Mouse (Mus musculus) heart, postnatal 4 days (tissue): ENCODE data around the gene Plppr1. TPM values are rescaled to one million over a fixed set of nuclear protein-coding genes. Genes with fewer than 3 reads are reported as not detected.

Experiments used
- DNase-seq: peaks from one replicate; pipeline ENCODE4 v3.0.0; 2021
- total RNA-seq, 2 experiments: library from RNA; stranded (reverse); gene quantifications; 2 replicates each; pipeline ENCODE4 v1.2.3; 2021

Plppr1 gene
- total RNA-seq, result 1 to 10 TPM; 4.0 to 4.4 TPM

DNA sequence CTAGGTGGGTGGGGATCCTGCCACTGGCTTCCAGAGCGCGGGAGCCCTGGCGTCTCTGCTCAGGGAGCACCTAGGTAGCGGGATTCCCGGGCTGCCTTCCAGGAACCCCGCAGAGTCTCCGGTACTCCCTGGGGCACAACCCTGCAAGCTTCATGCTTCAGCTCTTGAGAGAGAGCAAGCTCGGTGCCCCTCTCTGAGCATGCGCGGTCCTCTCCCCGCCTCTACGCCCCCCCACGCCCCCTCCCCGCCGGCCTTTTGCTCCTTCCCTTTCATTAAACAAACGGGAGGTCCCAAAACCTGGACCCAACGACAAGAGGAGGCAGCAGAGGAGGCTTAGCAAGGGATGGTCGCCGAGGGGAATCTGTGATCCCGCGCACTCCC, at the start of gene Plppr1:
TSS of gene Plppr1 (plus strand) at position 253 of the 381 bp plus-strand sequence.
- DNase-seq, result peak; percentile 57

GRCm38 (mm10) chr4:49016701-49017100, 42.4 kb upstream of the Plppr1 start:
- no peak for DNase-seq

DNA sequence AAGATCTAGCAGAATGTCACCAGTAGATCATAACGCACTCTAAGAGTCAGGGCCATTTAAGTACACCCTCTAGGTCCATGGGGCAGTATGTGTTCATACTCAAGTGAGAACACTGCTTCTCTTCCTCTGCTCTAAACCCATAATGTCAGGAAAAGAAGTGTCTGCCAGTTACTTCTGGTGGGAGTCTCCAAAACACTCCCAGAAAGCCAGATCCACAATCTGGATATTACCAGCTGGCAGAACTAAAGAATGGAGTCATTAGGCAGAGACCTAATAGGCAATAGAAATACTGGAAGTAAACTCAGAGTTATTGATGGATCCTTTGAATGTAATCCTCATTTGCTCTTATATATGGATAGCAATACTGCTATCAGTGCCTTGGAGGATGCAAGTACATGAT, 35.9 kb upstream of the Plppr1 start:
- no peak for DNase-seq

DNA sequence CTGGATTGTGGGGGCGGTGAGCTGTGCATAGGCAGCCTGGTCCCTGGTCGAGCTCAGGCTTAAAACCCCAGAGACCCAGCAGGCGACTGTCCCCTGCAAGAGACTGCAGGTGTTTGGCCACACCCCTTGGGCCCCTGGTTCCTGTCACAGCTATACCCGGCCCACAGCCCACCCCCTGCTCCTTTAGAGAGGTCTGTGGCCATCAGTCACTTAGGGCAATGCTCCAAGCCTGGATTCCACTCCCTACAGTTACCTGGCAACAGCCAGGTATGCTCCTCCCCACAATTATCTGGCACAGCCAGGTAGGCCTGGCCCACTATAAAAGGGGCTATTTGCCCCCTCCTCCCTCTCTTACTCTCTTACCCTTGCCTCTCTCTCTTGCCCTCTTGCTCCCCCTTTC, 20.8 kb upstream of the Plppr1 start:
- DNase-seq, result no peak

GRCm38 (mm10) chr4:49039854-49040253, 19.2 kb upstream of the Plppr1 start:
- DNase-seq, result no peak

GRCm38 (mm10) chr4:49041655-49042054, 17.4 kb upstream of the Plppr1 start:
- peak; percentile 84 for DNase-seq

DNA sequence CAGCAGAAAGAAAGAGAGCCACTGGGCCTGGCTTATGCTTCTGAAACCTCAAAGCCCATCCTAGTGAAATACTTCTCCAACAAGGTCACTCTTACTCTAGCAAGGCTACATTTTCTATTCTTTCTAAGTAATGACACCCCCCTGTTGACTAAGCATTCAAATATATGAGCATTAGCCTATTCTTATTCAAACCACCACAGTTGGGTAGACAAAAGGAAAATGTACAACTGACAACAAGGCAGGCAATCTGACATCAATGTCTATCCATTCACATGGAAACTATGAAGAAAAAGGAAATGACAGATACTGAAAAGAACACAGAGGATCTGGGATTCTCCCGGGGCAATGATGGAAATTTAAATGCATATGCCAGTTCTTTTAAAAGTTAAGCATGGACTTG, 8.4 kb upstream of the Plppr1 start:
- no peak for DNase-seq

DNA sequence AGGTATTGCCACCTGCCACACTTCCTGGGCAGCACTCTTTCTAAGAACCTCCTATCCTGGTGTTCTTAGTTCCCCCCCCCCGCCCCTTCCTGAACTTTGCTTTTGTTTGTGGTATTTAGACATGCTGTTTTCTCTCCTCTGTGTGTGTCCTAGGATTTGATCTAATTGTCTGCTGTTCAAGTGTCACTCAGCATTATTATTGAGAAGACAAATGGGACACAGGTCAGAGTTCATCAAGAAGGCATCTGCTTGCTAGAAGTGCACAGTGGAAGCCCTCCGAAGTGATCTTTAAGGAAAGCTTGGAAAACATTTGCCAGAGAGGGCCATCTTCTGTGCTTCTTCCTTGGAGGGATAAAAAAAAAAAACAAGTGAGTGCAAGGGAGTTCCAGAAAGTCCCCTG, 1.2 kb upstream of the Plppr1 start:
- no peak for DNase-seq

DNA sequence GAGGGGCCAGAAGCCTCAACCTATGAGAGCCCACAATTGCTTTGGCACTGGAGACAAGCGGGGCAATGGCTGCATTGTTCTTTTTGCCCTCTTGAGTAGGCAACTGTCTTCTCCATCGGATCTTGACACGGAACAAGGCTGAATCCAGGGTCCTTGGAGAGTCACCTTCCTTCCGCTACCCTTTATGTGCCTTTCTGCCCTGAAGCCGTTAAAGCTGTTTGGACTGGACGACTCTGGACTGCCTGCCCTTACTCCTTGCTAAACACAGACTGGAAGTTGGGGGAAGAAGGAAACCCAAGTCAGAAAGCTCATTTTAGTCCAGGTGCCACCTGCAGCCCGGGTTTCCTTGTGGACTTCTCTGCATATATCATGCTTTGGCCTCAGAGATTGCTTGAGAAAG, 516 bp upstream of the Plppr1 start:
- DNase-seq, result no peak

DNA sequence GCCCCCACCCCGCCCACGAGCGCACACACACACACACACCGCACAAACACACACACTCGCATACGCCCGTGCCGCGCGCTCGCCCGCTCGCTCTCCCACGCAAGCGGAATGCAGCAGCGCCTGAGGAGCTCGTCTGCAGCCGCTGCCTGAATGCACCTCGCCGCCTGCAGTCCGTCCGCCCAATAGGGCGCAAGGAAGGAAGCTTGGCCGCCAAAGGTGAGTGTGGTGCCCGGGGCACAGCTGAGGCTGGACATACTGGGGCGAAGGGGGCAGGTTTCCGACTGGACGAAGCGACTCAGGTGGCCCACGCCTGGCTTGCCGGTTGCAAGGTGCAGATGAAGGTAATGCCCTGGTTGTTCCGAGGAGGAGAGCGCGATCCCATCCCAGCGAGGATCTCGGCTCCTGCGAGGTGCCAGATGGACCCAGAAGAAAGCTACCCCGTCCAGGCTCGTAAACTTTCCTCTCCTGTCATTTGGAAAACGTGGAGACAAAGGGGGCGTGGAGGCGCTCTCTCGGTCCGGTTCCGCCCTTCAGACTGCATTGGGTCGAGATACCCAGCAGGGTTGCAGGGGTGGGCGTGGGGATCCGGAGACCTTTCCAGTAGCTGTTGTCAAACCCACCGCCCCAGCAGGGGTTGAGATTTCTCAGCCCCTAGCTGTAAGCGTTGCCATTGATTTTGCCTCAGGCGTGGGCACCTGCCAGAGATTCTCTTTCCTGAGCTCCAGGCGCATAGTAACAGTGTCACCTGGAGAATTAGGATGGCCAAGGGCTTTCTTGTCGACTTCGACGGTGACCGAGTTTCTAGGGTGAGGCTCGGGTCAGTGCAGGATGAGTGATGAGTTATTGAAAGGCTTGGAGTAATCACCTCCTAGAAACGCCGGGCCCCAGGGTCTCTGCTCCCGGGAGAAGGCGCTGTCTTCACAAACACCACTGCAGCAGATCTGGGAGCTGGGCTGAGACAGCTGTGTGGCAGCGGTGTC, 619 bp downstream of the Plppr1 start:
- peak; percentile 46 for DNase-seq

GRCm38 (mm10) chr4:49069471-49069870, 10.4 kb downstream of the Plppr1 start:
- DNase-seq, result no peak

GRCm38 (mm10) chr4:49072886-49073285, 13.8 kb downstream of the Plppr1 start:
- peak; percentile 90 for DNase-seq

- DNase-seq, result no peak
Measured at GRCm38 (mm10) chr4:49075881-49076280, 16.8 kb downstream of the Plppr1 start.

- DNase-seq, result no peak
Measured at GRCm38 (mm10) chr4:49079399-49079798, 20.3 kb downstream of the Plppr1 start.

DNA sequence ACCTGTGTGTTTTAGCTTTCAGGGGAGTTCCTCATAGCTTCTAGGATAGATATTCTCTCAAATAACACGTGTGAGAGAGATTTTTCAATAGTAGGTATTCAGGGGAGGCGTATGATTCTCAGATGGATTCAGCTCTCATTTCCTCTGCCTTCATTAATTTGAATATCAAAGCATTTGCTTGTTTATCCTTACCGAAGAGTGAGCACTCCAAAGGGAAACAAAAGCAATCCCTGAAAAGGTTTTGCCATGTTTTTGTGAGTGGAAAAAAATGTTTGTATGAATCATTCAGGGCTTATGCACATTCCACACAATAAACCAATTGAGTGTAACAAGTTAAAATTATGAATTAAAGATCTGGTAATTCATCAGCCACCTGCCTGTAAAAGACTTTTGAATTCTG, 29.1 kb downstream of the Plppr1 start:
- DNase-seq, result no peak

DNA sequence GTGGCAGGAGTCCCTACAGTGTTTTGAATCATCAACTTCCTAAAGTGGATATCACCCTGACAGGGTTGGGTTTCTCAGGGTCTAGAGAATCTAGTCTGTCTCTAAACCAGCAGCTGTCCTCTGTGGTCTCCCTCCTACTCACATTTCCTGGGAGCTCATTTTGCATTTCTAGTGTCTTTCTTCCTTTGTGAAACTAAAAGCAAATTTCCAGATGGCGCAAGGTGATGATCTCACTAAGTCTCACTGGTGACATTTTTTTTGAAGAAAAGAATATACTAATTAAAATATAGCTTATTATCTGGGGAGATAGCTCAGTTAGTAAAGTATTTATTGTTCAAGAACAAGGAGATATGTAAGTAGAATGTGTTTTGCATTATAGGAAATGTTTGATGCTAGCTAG, 31.4 kb downstream of the Plppr1 start:
- DNase-seq, result no peak

DNA sequence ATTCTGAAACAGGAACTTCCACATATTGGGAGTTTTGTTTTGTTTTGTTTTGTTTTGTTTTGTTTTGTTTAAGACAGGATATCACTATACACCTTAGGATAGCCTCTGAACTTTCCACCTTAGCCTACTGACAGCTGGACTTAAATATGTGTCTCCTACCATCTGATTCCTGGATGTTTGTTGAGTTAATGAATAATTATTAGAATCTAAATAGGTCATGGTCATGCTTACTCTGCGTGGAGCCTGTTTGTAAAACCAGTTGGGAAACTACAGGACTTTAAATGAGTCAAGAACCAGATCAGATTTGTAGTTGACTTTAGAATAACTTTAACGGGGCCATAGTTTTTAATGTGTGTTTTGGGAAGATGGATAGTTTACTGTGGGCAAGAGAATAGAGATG, 40.4 kb downstream of the Plppr1 start:
- DNase-seq, result no peak

GRCm38 (mm10) chr4:49101934-49102768, 43.1 kb downstream of the Plppr1 start:
- DNase-seq, result no peak

- no peak for DNase-seq
Measured at GRCm38 (mm10) chr4:49102769-49103193, 43.7 kb downstream of the Plppr1 start.

GRCm38 (mm10) chr4:49104860-49105259, 45.8 kb downstream of the Plppr1 start:
- no peak for DNase-seq

GRCm38 (mm10) chr4:49107895-49108294, 48.8 kb downstream of the Plppr1 start:
- DNase-seq, result no peak

DNA sequence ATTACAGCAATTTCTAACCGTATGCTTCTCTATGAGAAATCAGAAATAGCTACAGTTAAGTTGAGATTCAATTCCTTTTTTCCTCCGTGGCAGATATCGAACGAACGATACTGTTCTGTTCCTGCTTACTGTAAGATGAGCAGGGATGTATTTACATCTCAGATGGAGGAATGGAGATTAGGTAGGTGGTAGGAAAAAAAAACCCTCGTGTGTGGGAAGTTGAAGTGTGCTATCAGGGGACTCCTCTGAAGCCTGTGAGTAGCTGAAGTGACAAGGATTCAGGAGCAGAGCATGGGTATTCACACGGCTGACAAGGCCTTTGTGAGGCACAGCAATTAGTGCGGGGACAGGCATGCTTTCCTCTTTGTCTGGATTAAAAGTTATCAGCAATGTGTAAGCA, 49.3 kb downstream of the Plppr1 start:
- no peak for DNase-seq

DNA sequence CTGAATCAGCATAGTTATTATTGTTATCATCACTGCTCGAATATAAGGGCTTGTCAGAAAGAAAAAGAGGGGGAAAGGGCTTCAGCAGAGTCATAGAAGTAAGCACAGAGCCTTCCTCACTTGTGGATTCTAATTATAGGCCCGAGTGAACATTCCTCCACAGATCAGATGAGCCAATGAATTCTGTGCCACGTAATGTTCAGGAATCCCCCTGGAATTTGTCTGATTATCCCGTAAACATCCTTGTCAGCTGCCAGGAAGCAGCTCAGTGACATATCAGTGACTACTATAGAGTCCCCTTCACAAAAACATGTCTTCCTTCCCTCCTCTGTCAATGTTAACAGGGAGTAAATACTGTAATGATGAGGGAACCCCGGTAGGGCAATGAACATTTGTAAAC, 50.9 kb downstream of the Plppr1 start:
- no peak for DNase-seq
